Mouse (Mus musculus): Measurements from ENCODE around the gene Irx2. TPM values are rescaled to one million over a fixed set of nuclear protein-coding genes. Genes with fewer than 3 reads are reported as not detected.

Irx2 gene
- polyA plus RNA-seq (2015; fragmentation: Nextera tagmentation; extraction: Ambion mirVana) = 33.3 and 34.0 TPM in 2 replicates

DNA sequence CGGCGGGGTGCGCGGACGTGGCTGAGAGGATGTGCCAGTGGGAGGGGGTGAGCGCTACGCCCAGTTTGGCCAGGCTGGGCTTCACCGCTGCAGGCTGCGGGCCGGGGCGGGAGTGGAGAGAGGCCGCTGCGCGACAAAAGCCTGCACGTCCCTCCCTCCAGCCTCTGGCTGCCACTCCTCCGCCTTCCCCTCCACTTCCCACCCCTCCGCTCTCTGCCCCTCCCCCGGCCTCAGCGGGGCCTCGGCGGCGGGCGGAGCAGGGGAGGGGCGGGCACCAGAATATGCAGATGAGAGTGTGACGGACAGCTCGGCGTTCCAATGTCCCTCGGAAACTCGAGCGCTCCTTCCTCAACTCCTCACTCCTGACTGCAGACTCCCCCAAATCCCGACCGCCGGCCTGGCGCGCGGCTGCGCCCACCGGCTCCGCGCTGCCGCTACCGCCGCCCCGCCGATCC, at the start of gene Irx2:
Irx2 (plus strand) TSS at position 359 of the 455 bp plus-strand sequence.
- Histone ChIP-seq H3K4me1 (ENCODE audit: control insufficient read depth, insufficient read depth, low read length) (peaks cover 19% of the 10 kb centered on the region), H3K4me3 (ENCODE audit: low read depth, low read length) (peak within 1 kb of the TSS; percentile 65), H3K27ac (ENCODE audit: low read length) (peak within 1 kb of the TSS; percentile 91), H3K4me2 (ENCODE audit: low read length) (peak within 1 kb of the TSS; percentile 67), H3K9me3 (replicated peaks; ENCODE audit: control insufficient read depth, low read length, poor library complexity, severe bottlenecking) (no peaks in the 10 kb centered on the region), H3K27me3 (ENCODE audit: control insufficient read depth, insufficient read depth, low read depth, low read length) (peaks cover 14% of the 10 kb centered on the region), H3K9ac (ENCODE audit: low read depth, low read length) (peak within 1 kb of the TSS; percentile 85), H3K36me3 (ENCODE audit: control insufficient read depth, insufficient read depth, low read length) (no peaks in the 10 kb centered on the region)
- under 1% methylated on average over 43 of the region's 45 CpGs for WGBS
- ATAC-seq = peak; percentile 91

DNA sequence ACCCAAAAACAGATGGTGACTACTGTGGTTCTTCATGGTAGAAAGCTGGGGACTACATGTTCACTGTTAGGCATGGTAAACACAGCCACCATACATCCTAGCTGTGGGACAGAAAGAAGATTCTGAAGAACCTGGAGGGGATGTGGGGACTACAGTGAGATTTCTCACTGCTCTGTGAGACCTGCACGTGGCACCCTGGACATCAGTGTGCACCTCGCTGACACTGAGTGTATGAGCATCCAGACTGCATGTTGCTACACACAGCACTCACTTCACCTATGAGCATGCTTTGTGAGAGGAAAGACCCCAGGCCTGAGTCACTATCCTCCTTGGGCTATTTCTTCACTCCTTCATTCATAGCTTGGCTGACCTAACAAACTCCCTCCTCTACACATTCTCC, 47.3 kb upstream of the Irx2 start:
- Histone ChIP-seq H3K36me3 (ENCODE audit: control insufficient read depth, insufficient read depth, low read length) (no peaks in the 10 kb centered on the region), H3K27ac (ENCODE audit: low read length) (no peak overlapping the region), H3K4me3 (ENCODE audit: low read depth, low read length) (no peak overlapping the region), H3K4me1 (ENCODE audit: control insufficient read depth, insufficient read depth, low read length) (peaks cover 7% of the 10 kb centered on the region), H3K4me2 (ENCODE audit: low read length) (no peak overlapping the region), H3K9me3 (replicated peaks; ENCODE audit: control insufficient read depth, low read length, poor library complexity, severe bottlenecking) (peaks cover 7% of the 10 kb centered on the region; the same call in 1 of the 2 replicates), H3K27me3 (ENCODE audit: control insufficient read depth, insufficient read depth, low read depth, low read length) (no peaks in the 10 kb centered on the region), H3K9ac (ENCODE audit: low read depth, low read length) (no peak overlapping the region)
- 94% methylated on average over 2 of the region's 2 CpGs for WGBS
- no peak for ATAC-seq

DNA sequence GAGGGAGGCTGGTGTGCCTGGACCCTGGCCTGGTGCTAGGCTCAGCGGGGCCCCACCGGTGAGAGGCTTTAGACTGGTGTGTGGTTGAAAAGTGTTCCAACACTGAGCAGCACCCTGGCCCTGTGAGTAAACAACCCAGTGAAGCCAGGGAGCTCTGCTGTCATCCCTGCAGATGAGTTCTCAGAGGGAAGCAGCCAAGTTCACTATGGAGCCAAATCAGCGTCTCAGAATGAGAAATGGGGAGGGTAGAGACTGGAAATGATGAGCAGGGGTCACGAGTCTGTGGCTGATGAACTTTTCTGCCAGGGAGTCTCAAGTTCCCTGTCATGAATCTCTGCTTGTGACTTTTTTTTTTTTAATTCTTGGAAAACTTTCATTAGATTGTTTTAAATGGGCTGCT, 36.1 kb upstream of the Irx2 start:
- Histone ChIP-seq H3K9ac (ENCODE audit: low read depth, low read length) (no peak overlapping the region), H3K27ac (ENCODE audit: low read length) (no peak overlapping the region), H3K36me3 (ENCODE audit: control insufficient read depth, insufficient read depth, low read length) (no peaks in the 10 kb centered on the region), H3K4me2 (ENCODE audit: low read length) (no peak overlapping the region), H3K4me3 (ENCODE audit: low read depth, low read length) (no peak overlapping the region), H3K9me3 (replicated peaks; ENCODE audit: control insufficient read depth, low read length, poor library complexity, severe bottlenecking) (no peaks in the 10 kb centered on the region), H3K27me3 (ENCODE audit: control insufficient read depth, insufficient read depth, low read depth, low read length) (no peaks in the 10 kb centered on the region), H3K4me1 (ENCODE audit: control insufficient read depth, insufficient read depth, low read length) (no peaks in the 10 kb centered on the region)
- ATAC-seq = no peak
- 61% methylated on average over 4 of the region's 4 CpGs for WGBS

GRCm38 (mm10) chr13:72593310-72593709, 35.3 kb upstream of the Irx2 start:
- H3K36me3 ChIP-seq (ENCODE audit: control insufficient read depth, insufficient read depth, low read length) = no peaks in the 10 kb centered on the region
- no peak for ATAC-seq
- H3K9me3 ChIP-seq (replicated peaks; ENCODE audit: control insufficient read depth, low read length, poor library complexity, severe bottlenecking) = no peaks in the 10 kb centered on the region
- 85% methylated on average over 6 of the region's 6 CpGs for WGBS
- no peak overlapping the region for H3K4me3 ChIP-seq (ENCODE audit: low read depth, low read length)
- H3K4me1 ChIP-seq (ENCODE audit: control insufficient read depth, insufficient read depth, low read length) = no peaks in the 10 kb centered on the region
- H3K27me3 ChIP-seq (ENCODE audit: control insufficient read depth, insufficient read depth, low read depth, low read length) = no peaks in the 10 kb centered on the region
- H3K27ac ChIP-seq (ENCODE audit: low read length) = no peak overlapping the region
- no peak overlapping the region for H3K4me2 ChIP-seq (ENCODE audit: low read length)
- no peak overlapping the region for H3K9ac ChIP-seq (ENCODE audit: low read depth, low read length)

- Histone ChIP-seq H3K36me3 (ENCODE audit: control insufficient read depth, insufficient read depth, low read length) (no peaks in the 10 kb centered on the region), H3K9ac (ENCODE audit: low read depth, low read length) (no peak overlapping the region), H3K27me3 (ENCODE audit: control insufficient read depth, insufficient read depth, low read depth, low read length) (no peaks in the 10 kb centered on the region), H3K9me3 (replicated peaks; ENCODE audit: control insufficient read depth, low read length, poor library complexity, severe bottlenecking) (no peaks in the 10 kb centered on the region), H3K4me2 (ENCODE audit: low read length) (no peak overlapping the region), H3K4me1 (ENCODE audit: control insufficient read depth, insufficient read depth, low read length) (no peaks in the 10 kb centered on the region), H3K27ac (ENCODE audit: low read length) (no peak overlapping the region), H3K4me3 (ENCODE audit: low read depth, low read length) (no peak overlapping the region)
- WGBS = 80% methylated on average over 4 of the region's 4 CpGs
- no peak for ATAC-seq
Observed at GRCm38 (mm10) chr13:72593710-72594111, 34.9 kb upstream of the Irx2 start.

- H3K9me3 ChIP-seq (replicated peaks; ENCODE audit: control insufficient read depth, low read length, poor library complexity, severe bottlenecking) = no peaks in the 10 kb centered on the region
- H3K4me3 ChIP-seq (ENCODE audit: low read depth, low read length) = no peak overlapping the region
- no peaks in the 10 kb centered on the region for H3K4me1 ChIP-seq (ENCODE audit: control insufficient read depth, insufficient read depth, low read length)
- no peak overlapping the region for H3K9ac ChIP-seq (ENCODE audit: low read depth, low read length)
- no peak for ATAC-seq
- no peak overlapping the region for H3K4me2 ChIP-seq (ENCODE audit: low read length)
- H3K27me3 ChIP-seq (ENCODE audit: control insufficient read depth, insufficient read depth, low read depth, low read length) = no peaks in the 10 kb centered on the region
- no peak overlapping the region for H3K27ac ChIP-seq (ENCODE audit: low read length)
- no peaks in the 10 kb centered on the region for H3K36me3 ChIP-seq (ENCODE audit: control insufficient read depth, insufficient read depth, low read length)
- 88% methylated on average over 3 of the region's 3 CpGs for WGBS
Observed at GRCm38 (mm10) chr13:72599254-72599653, 29.4 kb upstream of the Irx2 start.

- Histone ChIP-seq H3K4me1 (ENCODE audit: control insufficient read depth, insufficient read depth, low read length) (no peaks in the 10 kb centered on the region), H3K9ac (ENCODE audit: low read depth, low read length) (no peak overlapping the region), H3K4me3 (ENCODE audit: low read depth, low read length) (no peak overlapping the region), H3K27me3 (ENCODE audit: control insufficient read depth, insufficient read depth, low read depth, low read length) (no peaks in the 10 kb centered on the region), H3K27ac (ENCODE audit: low read length) (no peak overlapping the region), H3K9me3 (replicated peaks; ENCODE audit: control insufficient read depth, low read length, poor library complexity, severe bottlenecking) (no peaks in the 10 kb centered on the region), H3K4me2 (ENCODE audit: low read length) (no peak overlapping the region), H3K36me3 (ENCODE audit: control insufficient read depth, insufficient read depth, low read length) (no peaks in the 10 kb centered on the region)
- ATAC-seq = no peak
- WGBS = 64% methylated on average over 16 of the region's 16 CpGs
Observed at GRCm38 (mm10) chr13:72608706-72609105, 19.9 kb upstream of the Irx2 start.

DNA sequence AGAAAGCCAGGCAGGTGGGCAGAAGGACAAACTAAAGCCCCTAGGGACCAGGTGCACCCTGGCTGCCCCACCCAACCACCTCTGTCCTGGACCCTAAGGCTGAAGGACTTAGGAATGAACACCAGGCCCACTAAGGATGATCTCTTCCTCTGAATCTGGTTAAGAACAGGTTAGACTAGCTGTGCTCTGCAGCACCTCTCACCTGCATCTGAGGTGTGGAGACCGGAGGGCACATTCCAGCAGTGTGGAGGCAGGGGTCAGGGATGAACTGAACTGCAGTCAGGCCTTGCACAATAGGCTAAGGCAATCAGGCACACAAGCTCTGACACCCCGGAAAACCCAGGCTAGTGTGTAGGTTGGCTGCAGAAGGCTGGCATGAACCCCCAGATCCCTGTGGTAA, 18.3 kb upstream of the Irx2 start:
- no peak overlapping the region for H3K4me2 ChIP-seq (ENCODE audit: low read length)
- H3K4me3 ChIP-seq (ENCODE audit: low read depth, low read length) = no peak overlapping the region
- H3K9me3 ChIP-seq (replicated peaks; ENCODE audit: control insufficient read depth, low read length, poor library complexity, severe bottlenecking) = no peaks in the 10 kb centered on the region
- WGBS = 100% methylated on average over 2 of the region's 2 CpGs
- ATAC-seq = no peak
- H3K4me1 ChIP-seq (ENCODE audit: control insufficient read depth, insufficient read depth, low read length) = no peaks in the 10 kb centered on the region
- H3K27ac ChIP-seq (ENCODE audit: low read length) = no peak overlapping the region
- H3K9ac ChIP-seq (ENCODE audit: low read depth, low read length) = no peak overlapping the region
- no peaks in the 10 kb centered on the region for H3K27me3 ChIP-seq (ENCODE audit: control insufficient read depth, insufficient read depth, low read depth, low read length)
- H3K36me3 ChIP-seq (ENCODE audit: control insufficient read depth, insufficient read depth, low read length) = no peaks in the 10 kb centered on the region

GRCm38 (mm10) chr13:72623926-72624846, 4.4 kb upstream of the Irx2 start:
- peak overlapping the region; percentile 48 for H3K27ac ChIP-seq (ENCODE audit: low read length)
- 1% methylated on average over 46 of the region's 46 CpGs for whole genome bisulfite sequencing
- peaks cover 17% of the 10 kb centered on the region for H3K4me1 ChIP-seq (ENCODE audit: control insufficient read depth, insufficient read depth, low read length)
- peak overlapping the region; percentile 61 for H3K9ac ChIP-seq (ENCODE audit: low read depth, low read length)
- peak overlapping the region; percentile 39 for H3K4me3 ChIP-seq (ENCODE audit: low read depth, low read length)
- no peak for ATAC-seq
- no peaks in the 10 kb centered on the region for H3K9me3 ChIP-seq (replicated peaks; ENCODE audit: control insufficient read depth, low read length, poor library complexity, severe bottlenecking)
- H3K4me2 ChIP-seq (ENCODE audit: low read length) = peak overlapping the region; percentile 67
- H3K36me3 ChIP-seq (ENCODE audit: control insufficient read depth, insufficient read depth, low read length) = no peaks in the 10 kb centered on the region
- peaks cover 20% of the 10 kb centered on the region for H3K27me3 ChIP-seq (ENCODE audit: control insufficient read depth, insufficient read depth, low read depth, low read length)

Measured in midbrain, embryonic 16.5 days (tissue).